Mouse (Mus musculus) thymus, adult 2 months (tissue): ENCODE results near the gene Ptrh1. TPM values are rescaled to one million over a fixed set of nuclear protein-coding genes. Genes with fewer than 3 reads are reported as not detected.
A peak's percentile ranks its signal among the peaks of the same experiment; 100 is the strongest.

ENCODE experiments used
- DNase-seq: peaks from one replicate; pipeline ENCODE4 v3.0.0; 2021
- H3K27ac ChIP-seq: fragments of 200-500 bp; 2 replicates; pipeline ENCODE4 v1.5.1; 2012; ENCODE audit warnings: low read length, control low read depth; ENCODE audit not compliant: control insufficient read depth, insufficient read depth
- H3K27me3 ChIP-seq: fragments of 200-500 bp; 2 replicates; pipeline ENCODE4 v1.6.1; 2012; ENCODE audit warnings: mild to moderate bottlenecking, low read length, moderate library complexity, mixed read lengths; ENCODE audit not compliant: control insufficient read depth, insufficient read depth
- H3K36me3 ChIP-seq: fragments of 200-500 bp; 2 replicates; pipeline ENCODE4 v1.6.1; 2012; ENCODE audit warnings: mild to moderate bottlenecking, low read length, moderate library complexity; ENCODE audit not compliant: control insufficient read depth, insufficient read depth
- H3K4me1 ChIP-seq: fragments of 200-500 bp; replicated peaks from 2 replicates; pipeline ENCODE4 v1.6.1; 2012; ENCODE audit warnings: low read length; ENCODE audit not compliant: control insufficient read depth, insufficient read depth
- H3K4me3 ChIP-seq: fragments of 200-500 bp; 2 replicates; pipeline ENCODE4 v1.5.1; 2012; ENCODE audit warnings: mild to moderate bottlenecking, low read length, control low read depth, moderate library complexity; ENCODE audit not compliant: control insufficient read depth, insufficient read depth
- CTCF ChIP-seq: fragments of 200-500 bp; IDR thresholded peaks from 2 replicates; pipeline ENCODE4 v1.5.1; 2012; ENCODE audit warnings: mild to moderate bottlenecking, control low read depth, low read length, moderate library complexity, borderline replicate concordance; ENCODE audit not compliant: control insufficient read depth, poor library complexity, insufficient read depth; ENCODE audit errors: extremely low read depth
- POLR2A ChIP-seq: fragments of 200-500 bp; IDR thresholded peaks from 2 replicates; pipeline ENCODE4 v1.6.1; 2012; ENCODE audit warnings: mild to moderate bottlenecking, low read length, control low read depth, moderate library complexity; ENCODE audit not compliant: control insufficient read depth, poor library complexity, insufficient read depth; ENCODE audit errors: extremely low read depth
- WGBS: fragments of 180-500 bp; shearing (Covaris S2); methylation state at CpG from one replicate; pipeline ENCODE4 v1.1.7; 2018; 5-methylcytosine and 5-hydroxymethylcytosine counted together
- polyA plus RNA-seq: library from polyadenylated mRNA; depleted of rRNA; stranded (reverse); fragments of >200 nt; gene quantifications from 2 replicates; pipeline ENCODE4 v1.2.3, GENCODE M21; 2012; rRNA removed

Gene Ptrh1
- 36.5 and 43.4 TPM in 2 replicates for polyA plus RNA-seq

DNA sequence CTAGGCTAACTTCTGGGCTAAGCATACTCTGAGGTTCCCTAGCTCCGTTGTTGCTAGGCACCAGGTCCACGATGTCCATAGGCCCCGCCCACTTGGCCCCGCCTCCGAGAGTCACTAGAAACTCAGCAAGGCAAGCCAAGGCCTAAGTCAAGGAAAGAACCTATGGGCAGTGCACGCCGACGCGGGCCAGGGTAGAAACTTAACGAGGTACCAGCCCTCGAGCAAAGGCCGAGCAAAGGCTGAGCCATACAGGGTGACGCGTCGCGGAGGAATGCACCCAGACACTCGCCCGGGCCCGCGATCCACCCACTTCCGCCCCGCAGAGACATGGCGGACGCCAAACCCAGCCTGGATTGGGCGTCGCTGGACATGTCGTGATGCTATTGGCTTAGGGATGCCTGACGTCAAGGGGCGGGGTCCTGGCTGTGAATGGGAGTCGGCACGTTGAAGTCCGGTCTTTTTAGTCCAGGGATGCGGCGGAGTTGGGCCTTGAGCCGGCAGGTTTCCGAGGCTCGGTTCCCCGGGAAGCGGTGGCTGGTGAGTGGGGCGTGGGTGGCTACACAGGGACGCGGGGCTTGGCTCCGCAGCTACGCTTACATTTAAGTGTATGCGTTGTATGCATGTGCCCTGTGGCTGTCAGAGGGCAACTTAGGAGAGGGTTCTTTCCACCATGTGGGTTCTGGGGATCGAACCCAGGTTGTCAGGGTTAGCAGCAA lies at the start of gene Ptrh1, which contains the start of gene Ttc16:
Gene Ptrh1, plus strand, starts transcription at position 428 of the 716 bp plus-strand sequence.
Gene Ttc16, minus strand, starts transcription at position 275 of the 716 bp plus-strand sequence.
- no peaks in the 10 kb centered on the region for H3K36me3 ChIP-seq
- 0 out of 2 replicates have a peak, but pooled peaks have one; percentile 56 for TF ChIP-seq POLR2A
- TF ChIP-seq CTCF, result 0 out of 2 replicates have a peak, but pooled peaks have one; percentile 22
- peak within 1 kb of the TSS; percentile 78 for H3K4me3 ChIP-seq
- peak; percentile 98 for DNase-seq
- WGBS, result under 1% methylated on average over 46 of the region's 46 CpGs
- no peaks in the 10 kb centered on the region for H3K27me3 ChIP-seq
- H3K4me1 ChIP-seq, result peaks cover 62% of the 10 kb centered on the region
- H3K27ac ChIP-seq, result peak within 1 kb of the TSS; percentile 0; the same call in 1 of the 2 replicates

DNA sequence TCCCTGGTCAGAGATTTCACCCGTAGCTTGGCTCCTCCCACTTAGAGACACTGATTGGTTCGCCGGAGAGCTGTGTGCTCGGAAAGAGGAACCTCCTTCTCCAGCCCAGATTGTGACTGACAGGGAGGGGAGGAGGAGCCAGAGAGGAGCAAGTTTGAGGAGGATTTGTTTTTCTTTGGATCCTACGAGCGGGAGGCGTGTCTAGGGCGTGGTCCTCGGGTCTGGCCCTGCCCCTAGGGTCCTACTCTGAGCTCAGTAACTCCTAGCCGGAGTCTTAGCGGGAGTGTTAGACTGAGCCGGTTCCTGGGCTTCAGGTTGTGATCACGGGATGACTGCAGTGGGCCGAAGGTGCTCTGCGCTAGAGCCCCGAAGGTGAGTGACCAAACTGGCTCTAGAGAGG lies 48.2 kb upstream of the Ptrh1 start:
- 8% methylated on average over 16 of the region's 16 CpGs for WGBS
- Histone ChIP-seq H3K36me3 (peaks cover 6% of the 10 kb centered on the region), H3K4me1 (peaks cover 39% of the 10 kb centered on the region), H3K27me3 (no peaks in the 10 kb centered on the region), H3K27ac (no peak overlapping the region), H3K4me3 (peak overlapping the region; percentile 25)
- TF ChIP-seq CTCF, result no peak
- TF ChIP-seq POLR2A, result 0 out of 2 replicates have a peak, but pooled peaks have one; percentile 29
- peak; percentile 74 for DNase-seq

DNA sequence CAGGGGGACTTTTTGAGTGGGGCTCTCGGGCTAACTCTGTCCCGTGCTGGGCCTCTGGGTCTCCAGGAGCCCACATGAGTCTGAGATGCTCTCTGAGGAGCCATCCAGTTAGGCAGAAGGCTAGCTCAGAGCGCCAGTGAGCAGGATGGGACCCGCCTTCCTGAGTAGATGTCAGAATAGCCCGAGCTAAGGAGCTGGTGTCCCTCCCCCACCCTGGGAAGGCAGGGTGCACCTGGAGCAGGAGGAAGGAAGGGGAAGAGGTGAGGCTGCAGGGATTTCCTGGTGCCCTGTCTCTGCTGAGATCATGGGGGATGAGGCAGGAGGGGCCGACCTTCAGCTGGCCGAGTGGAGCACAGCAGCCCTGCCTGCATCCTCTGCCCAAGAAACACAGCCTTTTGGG lies 47.1 kb upstream of the Ptrh1 start:
- WGBS, result 34% methylated on average over 7 of the region's 7 CpGs
- no peaks in the 10 kb centered on the region for H3K27me3 ChIP-seq
- no peak overlapping the region for H3K27ac ChIP-seq
- H3K4me3 ChIP-seq, result no peak overlapping the region
- TF ChIP-seq CTCF (no peak), POLR2A (no peak)
- peaks cover 6% of the 10 kb centered on the region for H3K36me3 ChIP-seq
- DNase-seq, result no peak
- H3K4me1 ChIP-seq, result peaks cover 34% of the 10 kb centered on the region

DNA sequence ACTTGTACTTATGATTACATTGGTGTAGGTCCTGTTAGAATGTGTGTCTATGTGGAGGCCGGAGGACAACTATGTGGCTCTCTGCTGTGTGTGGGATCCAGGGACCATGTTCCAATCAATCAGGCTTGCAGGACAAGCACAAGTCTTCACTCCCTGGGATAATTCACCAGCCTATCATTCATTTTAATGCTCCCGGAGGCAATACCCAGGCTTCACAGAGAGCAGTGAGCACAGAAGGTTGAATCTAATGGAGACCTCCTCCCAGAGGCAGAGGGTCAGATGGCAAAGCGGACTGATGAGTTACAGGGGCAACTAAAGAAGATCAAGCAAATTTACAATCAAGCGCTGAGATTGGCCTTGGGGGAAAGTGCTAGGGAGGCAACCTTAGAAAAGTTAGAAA lies 46.0 kb upstream of the Ptrh1 start:
- H3K27ac ChIP-seq, result no peak overlapping the region
- H3K27me3 ChIP-seq, result no peaks in the 10 kb centered on the region
- H3K36me3 ChIP-seq, result peaks cover 6% of the 10 kb centered on the region
- TF ChIP-seq CTCF (no peak), POLR2A (no peak)
- DNase-seq, result no peak
- H3K4me1 ChIP-seq, result peaks cover 33% of the 10 kb centered on the region
- WGBS, result 95% methylated on average over 4 of the region's 4 CpGs
- no peak overlapping the region for H3K4me3 ChIP-seq

DNA sequence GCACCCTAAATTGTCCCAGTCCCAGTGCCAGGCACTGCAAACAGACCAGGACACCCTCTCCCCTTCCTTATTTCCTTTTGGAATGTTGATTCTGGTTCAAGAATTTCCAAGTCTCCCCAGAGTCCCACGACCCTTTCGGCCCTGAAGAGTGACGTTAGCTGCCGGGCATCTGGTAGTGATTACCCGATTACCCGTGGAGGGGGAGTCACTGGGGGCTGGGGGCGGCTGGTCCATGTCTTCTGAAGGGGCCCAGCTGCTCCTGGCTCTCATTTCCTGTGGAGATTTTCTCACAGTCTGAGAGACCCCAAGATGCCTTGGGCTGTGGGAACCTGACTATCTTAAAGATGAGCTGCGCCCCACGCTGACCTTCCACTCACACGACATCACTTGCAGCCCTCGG lies 44.7 kb upstream of the Ptrh1 start:
- DNase-seq, result no peak
- H3K4me1 ChIP-seq, result peaks cover 23% of the 10 kb centered on the region
- no peak for TF ChIP-seq POLR2A
- TF ChIP-seq CTCF, result no peak
- no peak overlapping the region for H3K4me3 ChIP-seq
- no peaks in the 10 kb centered on the region for H3K27me3 ChIP-seq
- WGBS, result 95% methylated on average over 11 of the region's 11 CpGs
- peaks cover 6% of the 10 kb centered on the region for H3K36me3 ChIP-seq
- H3K27ac ChIP-seq, result no peak overlapping the region

DNA sequence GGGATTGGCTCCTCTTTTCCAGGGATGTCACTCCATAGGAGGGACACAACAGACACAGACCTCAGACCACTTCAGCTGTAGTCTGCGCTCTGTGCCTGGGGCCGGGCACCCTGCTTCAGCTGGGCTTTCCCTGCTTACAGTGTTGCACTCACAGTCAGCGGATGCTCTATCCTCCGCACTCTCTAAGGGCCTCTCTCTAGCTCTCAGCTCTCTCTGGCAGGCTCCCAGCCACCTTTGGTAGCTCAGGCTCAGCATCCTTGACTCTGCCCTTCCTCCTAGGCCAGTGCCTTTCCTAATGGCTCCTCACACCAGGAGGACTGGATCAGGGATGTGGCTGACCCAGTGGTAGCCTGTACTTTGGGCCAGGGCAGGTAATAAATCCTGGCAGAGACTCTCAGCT lies 43.7 kb upstream of the Ptrh1 start:
- Histone ChIP-seq H3K36me3 (no peaks in the 10 kb centered on the region), H3K4me1 (peaks cover 17% of the 10 kb centered on the region), H3K27me3 (no peaks in the 10 kb centered on the region), H3K27ac (no peak overlapping the region), H3K4me3 (no peak overlapping the region)
- 91% methylated on average over 4 of the region's 4 CpGs for WGBS
- DNase-seq, result no peak
- TF ChIP-seq CTCF (no peak), POLR2A (no peak)
